14 mouse cellular contexts compared by ENCODE assay signal in the genomic region with DNA sequence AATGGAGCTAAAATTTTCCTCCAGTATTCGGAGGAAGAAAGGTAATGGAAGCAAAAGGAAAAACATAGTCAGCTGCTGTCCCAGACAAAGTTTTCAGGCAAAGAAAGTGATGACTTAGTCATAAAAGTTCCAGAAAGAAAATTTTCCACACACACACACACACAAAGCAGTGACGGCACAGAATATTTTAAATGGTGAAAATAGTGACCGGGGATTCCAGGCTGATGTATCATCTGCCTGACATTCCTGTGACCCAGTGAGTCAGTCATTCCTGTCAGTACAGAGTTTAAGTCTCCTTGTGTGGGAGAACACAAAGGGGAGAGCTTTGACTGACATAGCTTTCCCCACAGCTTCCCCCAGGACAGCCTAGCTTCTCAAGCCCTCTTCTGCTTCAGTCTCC.
"Had no signal": no experiment of that assay in that cellular context is flagged by ENCODE, and none has a peak within 500 bp of the region (broad histone marks: within the 10 kb centered on the region; RNA-seq: fewer than 3 reads in every experiment).

No protein-coding gene starts in this region.

- DNase-seq: kidney, postnatal 36 days; liver; liver, embryonic 13.5 days; liver, postnatal 0 days; lung, postnatal 36 days; right cerebral cortex, adult 18-20 months; right cerebral cortex, postnatal 25 days; thymus, adult 2 months; thymus, postnatal 25 days had no signal

- H3K27ac ChIP-seq: kidney, postnatal 0 days; limb, embryonic 12.5 days; liver, embryonic 13.5 days; lung, embryonic 15.5 days; midbrain, embryonic 13.5 days; neural tube, embryonic 15.5 days had no signal

- H3K27me3 ChIP-seq: limb, embryonic 12.5 days; liver, embryonic 13.5 days; lung, embryonic 15.5 days; midbrain, embryonic 13.5 days; neural tube, embryonic 15.5 days had no signal

- H3K4me1 ChIP-seq: midbrain, embryonic 13.5 days; neural tube, embryonic 15.5 days had no signal

- H3K9me3 ChIP-seq: limb, embryonic 12.5 days; liver, embryonic 13.5 days; lung, embryonic 15.5 days; midbrain, embryonic 13.5 days; neural tube, embryonic 15.5 days had no signal

- H3K4me3 ChIP-seq: limb, embryonic 12.5 days; liver, embryonic 13.5 days; lung, embryonic 15.5 days; midbrain, embryonic 13.5 days; neural tube, embryonic 15.5 days had no signal

- H3K9ac ChIP-seq: limb, embryonic 12.5 days; liver, embryonic 13.5 days; liver, postnatal 0 days; lung, embryonic 15.5 days; midbrain, embryonic 13.5 days; neural tube, embryonic 15.5 days had no signal

- H3K36me3 ChIP-seq: limb, embryonic 12.5 days; liver, embryonic 13.5 days; lung, embryonic 15.5 days; midbrain, embryonic 13.5 days; neural tube, embryonic 15.5 days had no signal

- ATAC-seq: liver, postnatal 0 days; midbrain, embryonic 13.5 days had no signal

- H3K4me2 ChIP-seq: limb, embryonic 12.5 days; liver, embryonic 13.5 days; lung, embryonic 15.5 days; midbrain, embryonic 13.5 days; neural tube, embryonic 15.5 days had no signal
